Mouse (Mus musculus): ENCODE data around the gene Gpr137. TPM values are rescaled to one million over a fixed set of nuclear protein-coding genes. Genes with fewer than 3 reads are reported as not detected.
"Not testable (repeated sequence)": the region's sequence is repeated elsewhere in the genome, so short reads cannot be mapped to it uniquely, and the experiment has no call there.

Gpr137 gene
- polyA plus RNA-seq, 1 experiment from 2014 or later, result 26.9 TPM

- H3K4me3 ChIP-seq, result peak overlapping the region; percentile 73
- H3K9me3 ChIP-seq, result no peaks in the 10 kb centered on the region
- H3K27ac ChIP-seq (replicated peaks), result peak overlapping the region; percentile 19; the same call in 1 of the 2 replicates
- peaks cover 36% of the 10 kb centered on the region for H3K4me1 ChIP-seq
- H3K36me3 ChIP-seq (replicated peaks), result peaks cover 46% of the 10 kb centered on the region
- WGBS, result 84% methylated on average over 19 of the region's 19 CpGs
- no peak for DNase-seq (ENCODE audit: low spot score)
- H3K27me3 ChIP-seq (replicated peaks; ENCODE audit: low read depth, poor library complexity, severe bottlenecking), result no peaks in the 10 kb centered on the region
These were observed 30.9 kb downstream of the Gpr137 start for GRCm38 (mm10) chr19:6911101-6912074.

- Histone ChIP-seq H3K36me3 (replicated peaks) (peaks cover 57% of the 10 kb centered on the region), H3K4me3 (peak overlapping the region; percentile 73), H3K4me1 (peaks cover 36% of the 10 kb centered on the region), H3K27ac (replicated peaks) (peak overlapping the region; percentile 94)
- H3K27me3 ChIP-seq (replicated peaks; ENCODE audit: low read depth, poor library complexity, severe bottlenecking); H3K9me3 ChIP-seq: not testable (repeated sequence)
- WGBS, result under 1% methylated on average over 30 of the region's 30 CpGs
- DNase-seq (ENCODE audit: low spot score), result peak; percentile 71
These were observed 32.0 kb downstream of the Gpr137 start for GRCm38 (mm10) chr19:6910306-6910705.

GRCm38 (mm10) chr19:6909507-6910289 lies 32.6 kb downstream of the Gpr137 start, which contains the start of the genes Trmt112 and Prdx5:
Trmt112 (plus strand) TSS chr19:6909698.
Prdx5 (minus strand) TSS chr19:6910106.
- under 1% methylated on average over 65 of the region's 65 CpGs for WGBS
- Histone ChIP-seq H3K4me1 (peaks cover 36% of the 10 kb centered on the region), H3K36me3 (replicated peaks) (peaks cover 63% of the 10 kb centered on the region), H3K27ac (replicated peaks) (peak within 1 kb of the TSS; percentile 94), H3K27me3 (replicated peaks; ENCODE audit: low read depth, poor library complexity, severe bottlenecking) (no peaks in the 10 kb centered on the region), H3K9me3 (no peaks in the 10 kb centered on the region), H3K4me3 (peak within 1 kb of the TSS; percentile 73)
- peak; percentile 92 for DNase-seq (ENCODE audit: low spot score)

GRCm38 (mm10) chr19:6909021-6909420 lies 33.3 kb downstream of the Gpr137 start:
- H3K27me3 ChIP-seq (replicated peaks; ENCODE audit: low read depth, poor library complexity, severe bottlenecking), result no peaks in the 10 kb centered on the region
- H3K9me3 ChIP-seq, result no peaks in the 10 kb centered on the region
- peak overlapping the region; percentile 73 for H3K4me3 ChIP-seq
- peaks cover 67% of the 10 kb centered on the region for H3K36me3 ChIP-seq (replicated peaks)
- WGBS, result 11% methylated on average over 11 of the region's 11 CpGs
- DNase-seq (ENCODE audit: low spot score), result no peak
- peaks cover 36% of the 10 kb centered on the region for H3K4me1 ChIP-seq
- peak overlapping the region; percentile 94 for H3K27ac ChIP-seq (replicated peaks)

- Histone ChIP-seq H3K9me3 (no peaks in the 10 kb centered on the region), H3K27ac (replicated peaks) (no peak overlapping the region), H3K4me1 (peaks cover 36% of the 10 kb centered on the region), H3K27me3 (replicated peaks; ENCODE audit: low read depth, poor library complexity, severe bottlenecking) (no peaks in the 10 kb centered on the region), H3K4me3 (peak overlapping the region; percentile 73), H3K36me3 (replicated peaks) (peaks cover 59% of the 10 kb centered on the region)
- DNase-seq (ENCODE audit: low spot score), result no peak
- WGBS, result 89% methylated on average over 7 of the region's 7 CpGs
These were observed 34.3 kb downstream of the Gpr137 start for GRCm38 (mm10) chr19:6907811-6908540.

- no peak for DNase-seq (ENCODE audit: low spot score)
- 93% methylated on average over 8 of the region's 8 CpGs for WGBS
- Histone ChIP-seq H3K36me3 (replicated peaks) (peaks cover 50% of the 10 kb centered on the region), H3K4me1 (peaks cover 36% of the 10 kb centered on the region), H3K4me3 (no peak overlapping the region), H3K9me3 (no peaks in the 10 kb centered on the region), H3K27me3 (replicated peaks; ENCODE audit: low read depth, poor library complexity, severe bottlenecking) (no peaks in the 10 kb centered on the region), H3K27ac (replicated peaks) (no peak overlapping the region)
These were observed 35.2 kb downstream of the Gpr137 start for GRCm38 (mm10) chr19:6907094-6907493.

GRCm38 (mm10) chr19:6906199-6906598 lies 36.1 kb downstream of the Gpr137 start:
- Histone ChIP-seq H3K27me3 (replicated peaks; ENCODE audit: low read depth, poor library complexity, severe bottlenecking) (no peaks in the 10 kb centered on the region), H3K27ac (replicated peaks) (no peak overlapping the region), H3K36me3 (replicated peaks) (peaks cover 42% of the 10 kb centered on the region), H3K4me1 (peaks cover 29% of the 10 kb centered on the region), H3K4me3 (no peak overlapping the region), H3K9me3 (no peaks in the 10 kb centered on the region)
- WGBS, result 86% methylated on average over 3 of the region's 3 CpGs
- no peak for DNase-seq (ENCODE audit: low spot score)

GRCm38 (mm10) chr19:6905498-6906159 lies 36.7 kb downstream of the Gpr137 start:
- Histone ChIP-seq H3K27me3 (replicated peaks; ENCODE audit: low read depth, poor library complexity, severe bottlenecking) (no peaks in the 10 kb centered on the region), H3K9me3 (no peaks in the 10 kb centered on the region), H3K4me3 (no peak overlapping the region), H3K36me3 (replicated peaks) (peaks cover 38% of the 10 kb centered on the region), H3K4me1 (peaks cover 25% of the 10 kb centered on the region), H3K27ac (replicated peaks) (no peak overlapping the region)
- DNase-seq (ENCODE audit: low spot score), result no peak
- WGBS, result 90% methylated on average over 11 of the region's 11 CpGs

GRCm38 (mm10) chr19:6904846-6905245 lies 37.4 kb downstream of the Gpr137 start:
- H3K36me3 ChIP-seq (replicated peaks), result peaks cover 38% of the 10 kb centered on the region
- no peaks in the 10 kb centered on the region for H3K27me3 ChIP-seq (replicated peaks; ENCODE audit: low read depth, poor library complexity, severe bottlenecking)
- H3K4me1 ChIP-seq, result peaks cover 25% of the 10 kb centered on the region
- WGBS, result 76% methylated on average over 2 of the region's 2 CpGs
- no peak for DNase-seq (ENCODE audit: low spot score)
- no peak overlapping the region for H3K4me3 ChIP-seq
- H3K9me3 ChIP-seq, result peaks cover 2% of the 10 kb centered on the region; the same call in 1 of the 2 replicates
- no peak overlapping the region for H3K27ac ChIP-seq (replicated peaks)

- no peak for DNase-seq (ENCODE audit: low spot score)
- peaks cover 10% of the 10 kb centered on the region for H3K4me1 ChIP-seq
- no peak overlapping the region for H3K4me3 ChIP-seq
- WGBS, result 100% methylated on average over 1 of the region's 1 CpGs
- no peak overlapping the region for H3K27ac ChIP-seq (replicated peaks)
- no peaks in the 10 kb centered on the region for H3K27me3 ChIP-seq (replicated peaks; ENCODE audit: low read depth, poor library complexity, severe bottlenecking)
- peaks cover 2% of the 10 kb centered on the region; the same call in 1 of the 2 replicates for H3K9me3 ChIP-seq
- peaks cover 38% of the 10 kb centered on the region for H3K36me3 ChIP-seq (replicated peaks)
These were observed 39.2 kb downstream of the Gpr137 start for GRCm38 (mm10) chr19:6903031-6903430.

- Histone ChIP-seq H3K9me3 (peaks cover 9% of the 10 kb centered on the region), H3K4me1 (no peaks in the 10 kb centered on the region), H3K27ac (replicated peaks) (no peak overlapping the region), H3K4me3 (no peak overlapping the region), H3K27me3 (replicated peaks; ENCODE audit: low read depth, poor library complexity, severe bottlenecking) (no peaks in the 10 kb centered on the region), H3K36me3 (replicated peaks) (peaks cover 9% of the 10 kb centered on the region)
- 85% methylated on average over 4 of the region's 4 CpGs for WGBS
- DNase-seq (ENCODE audit: low spot score), result no peak
These were observed 42.6 kb downstream of the Gpr137 start for GRCm38 (mm10) chr19:6899641-6900040.
